Mouse (Mus musculus) embryonic facial prominence, embryonic 11.5 days (tissue): ENCODE data around the gene Cilp2. TPM values are rescaled to one million over a fixed set of nuclear protein-coding genes. Genes with fewer than 3 reads are reported as not detected.
A peak's percentile ranks its signal among the peaks of the same experiment; 100 is the strongest.

Source experiments
- ATAC-seq: fragments of 200-750 bp; cut with Nextera tagmentation; replicated peaks from 2 replicates; pipeline ENCODE4 v1.8.0; 2017; ENCODE audit warnings: low read depth; ENCODE audit not compliant: insufficient number of reproducible peaks, low FRiP score, low TSS enrichment
- DNase-seq: peaks from one replicate; pipeline ENCODE4 v3.0.0-alpha.2; 2015; ENCODE audit warnings: low spot score
- H3K27ac ChIP-seq: fragments of 300-500 bp; sonication (generic); replicated peaks from 2 replicates; pipeline ENCODE4 v1.5.1; 2014; ENCODE audit warnings: mild to moderate bottlenecking, low read depth, low read length, control low read depth
- H3K27me3 ChIP-seq: fragments of 300-500 bp; sonication (generic); 2 replicates; pipeline ENCODE4 v1.6.1; 2014; ENCODE audit warnings: mild to moderate bottlenecking, low read length, moderate library complexity, mixed read lengths; ENCODE audit not compliant: control insufficient read depth, insufficient read depth
- H3K36me3 ChIP-seq: fragments of 300-500 bp; sonication (generic); replicated peaks from 2 replicates; pipeline ENCODE4 v1.6.1; 2014; ENCODE audit warnings: low read depth, mild to moderate bottlenecking, low read length, moderate library complexity, mixed read lengths; ENCODE audit not compliant: control insufficient read depth, insufficient read depth
- H3K4me1 ChIP-seq: fragments of 300-500 bp; sonication (generic); 2 replicates; pipeline ENCODE4 v1.6.1; 2014; ENCODE audit warnings: low read length, mixed read lengths; ENCODE audit not compliant: control insufficient read depth, insufficient read depth
- H3K4me2 ChIP-seq: fragments of 300-500 bp; sonication (generic); 2 replicates; pipeline ENCODE4 v1.6.1; 2014; ENCODE audit warnings: low read depth, mild to moderate bottlenecking, control low read depth, low read length, moderate library complexity
- H3K4me3 ChIP-seq: fragments of 300-500 bp; sonication (generic); 2 replicates; pipeline ENCODE4 v1.5.1; 2014; ENCODE audit warnings: low read depth, low read length, control low read depth
- H3K9ac ChIP-seq: fragments of 300-500 bp; sonication (generic); replicated peaks from 2 replicates; pipeline ENCODE4 v1.6.1; 2014; ENCODE audit warnings: mild to moderate bottlenecking, control low read depth, low read length
- H3K9me3 ChIP-seq: fragments of 300-500 bp; sonication (generic); replicated peaks from 2 replicates; pipeline ENCODE4 v1.6.1; 2016; ENCODE audit warnings: mild to moderate bottlenecking, low read length, inconsistent platforms, mixed read lengths; ENCODE audit not compliant: control insufficient read depth
- WGBS: fragments of 180-500 bp; shearing (Covaris S2); extraction: QIAGEN DNeasy Blood & Tissue Kit; methylation state at CpG from one replicate; pipeline ENCODE4 v1.1.7; 2014; 5-methylcytosine and 5-hydroxymethylcytosine counted together
- polyA plus RNA-seq: library from polyadenylated mRNA; unstranded; fragments of >200 nt; fragmentation: Nextera tagmentation; extraction: Ambion mirVana; gene quantifications from 2 replicates; pipeline ENCODE4 v1.2.1, GENCODE M21; 2014

The Cilp2 gene
- polyA plus RNA-seq, 1 experiment from 2014 or later = 0.32 TPM

DNA sequence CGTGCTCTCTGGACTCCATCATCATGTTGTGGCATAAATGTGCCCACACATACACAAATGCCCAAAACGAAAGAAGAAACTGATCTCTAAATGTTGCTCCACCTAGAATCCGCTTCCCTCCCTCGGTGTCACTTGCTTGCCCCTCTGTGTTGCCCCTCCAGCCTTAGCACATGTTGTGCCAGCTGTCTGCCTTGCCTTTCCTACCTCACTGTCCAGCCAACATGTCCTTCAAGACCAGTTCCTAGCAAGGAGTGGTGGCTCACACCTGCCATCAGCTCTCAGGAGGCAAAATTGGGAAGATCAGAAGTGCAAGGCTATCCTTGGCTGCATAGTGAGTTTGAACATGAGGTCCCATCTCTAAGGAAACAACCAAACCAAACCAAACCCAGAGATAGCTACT, 10.1 kb downstream of the Cilp2 start:
- no peak for DNase-seq
- H3K27me3 ChIP-seq = peaks cover 33% of the 10 kb centered on the region
- no peak overlapping the region for H3K9ac ChIP-seq
- no peak overlapping the region for H3K4me2 ChIP-seq
- no peak overlapping the region for H3K27ac ChIP-seq
- H3K4me3 ChIP-seq = no peak overlapping the region
- no peaks in the 10 kb centered on the region for H3K9me3 ChIP-seq
- WGBS = 84% methylated on average over 4 of the region's 4 CpGs
- no peaks in the 10 kb centered on the region; the same call in 1 of the 2 replicates for H3K4me1 ChIP-seq
- ATAC-seq = no peak
- no peaks in the 10 kb centered on the region for H3K36me3 ChIP-seq

DNA sequence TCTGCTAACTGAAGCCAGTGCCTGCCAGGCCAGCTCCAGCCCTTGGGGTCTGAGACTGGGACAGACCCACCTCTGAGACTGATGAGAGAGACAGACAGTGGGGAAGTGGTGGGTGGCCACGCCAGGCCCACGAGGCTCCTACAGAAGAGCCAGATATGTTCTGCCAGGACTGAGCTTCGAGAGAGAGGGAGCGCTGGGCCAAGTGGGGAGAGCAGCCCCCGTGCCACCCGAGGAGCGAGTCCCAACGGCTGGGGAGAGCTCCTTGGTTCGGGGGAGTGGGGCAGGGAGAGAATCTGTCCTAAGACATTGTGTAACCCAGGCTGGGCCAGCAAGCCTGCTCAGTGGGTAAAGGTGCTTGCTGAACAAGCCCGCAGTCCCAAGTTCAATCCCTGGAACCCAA, 10.5 kb downstream of the Cilp2 start:
- DNase-seq = no peak
- H3K36me3 ChIP-seq = no peaks in the 10 kb centered on the region
- no peak overlapping the region for H3K27ac ChIP-seq
- ATAC-seq = no peak
- no peak overlapping the region for H3K4me2 ChIP-seq
- H3K9me3 ChIP-seq = no peaks in the 10 kb centered on the region
- H3K4me1 ChIP-seq = no peaks in the 10 kb centered on the region; the same call in 1 of the 2 replicates
- H3K4me3 ChIP-seq = no peak overlapping the region
- peaks cover 29% of the 10 kb centered on the region for H3K27me3 ChIP-seq
- WGBS = 73% methylated on average over 10 of the region's 10 CpGs
- H3K9ac ChIP-seq = no peak overlapping the region

- Histone ChIP-seq H3K27ac (no peak overlapping the region), H3K27me3 (peaks cover 20% of the 10 kb centered on the region), H3K4me1 (no peaks in the 10 kb centered on the region; the same call in 1 of the 2 replicates), H3K4me2 (no peak overlapping the region), H3K4me3 (no peak overlapping the region), H3K9ac (no peak overlapping the region), H3K9me3 (no peaks in the 10 kb centered on the region), H3K36me3 (no peaks in the 10 kb centered on the region)
- ATAC-seq = no peak
- no peak for DNase-seq
- whole genome bisulfite sequencing = 32% methylated on average over 10 of the region's 10 CpGs
Observed at GRCm38 (mm10) chr8:69876097-69876496, 11.4 kb downstream of the Cilp2 start.

GRCm38 (mm10) chr8:69874654-69875053, 12.8 kb downstream of the Cilp2 start:
- Histone ChIP-seq H3K36me3 (no peaks in the 10 kb centered on the region), H3K9ac (no peak overlapping the region), H3K9me3 (no peaks in the 10 kb centered on the region), H3K4me2 (no peak overlapping the region), H3K4me1 (no peaks in the 10 kb centered on the region), H3K27ac (no peak overlapping the region), H3K27me3 (peaks cover 6% of the 10 kb centered on the region), H3K4me3 (no peak overlapping the region)
- no peak for DNase-seq
- WGBS = 79% methylated on average over 13 of the region's 13 CpGs
- ATAC-seq = no peak

DNA sequence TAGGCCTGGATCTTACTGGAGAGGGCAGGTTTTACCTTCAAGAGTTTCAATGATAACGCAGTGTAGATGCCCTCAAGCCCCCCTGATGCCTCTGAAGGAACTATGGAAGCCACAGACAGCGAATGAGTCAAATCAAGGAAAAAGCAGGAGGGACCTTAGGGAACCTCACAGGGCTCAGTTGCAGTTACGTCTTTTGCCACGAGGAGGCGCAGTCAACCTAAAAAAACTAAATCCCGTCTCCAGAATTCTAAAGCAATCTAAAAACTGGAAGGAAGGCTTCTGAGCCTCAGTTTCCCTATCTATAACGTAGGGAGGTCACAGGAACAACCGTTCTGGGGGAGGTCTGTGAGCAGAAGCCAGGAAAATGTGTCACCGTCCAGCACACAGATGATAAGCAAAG, 13.3 kb downstream of the Cilp2 start:
- Histone ChIP-seq H3K36me3 (no peaks in the 10 kb centered on the region), H3K27ac (no peak overlapping the region), H3K9me3 (no peaks in the 10 kb centered on the region), H3K9ac (no peak overlapping the region), H3K4me2 (no peak overlapping the region), H3K4me3 (no peak overlapping the region), H3K27me3 (peaks cover 2% of the 10 kb centered on the region), H3K4me1 (no peaks in the 10 kb centered on the region)
- WGBS = 7% methylated on average over 9 of the region's 9 CpGs
- ATAC-seq (no peak), DNase-seq (peak; percentile 82)

GRCm38 (mm10) chr8:69870907-69871306, 16.6 kb downstream of the Cilp2 start:
- Histone ChIP-seq H3K36me3 (no peaks in the 10 kb centered on the region), H3K4me1 (no peaks in the 10 kb centered on the region), H3K27me3 (no peaks in the 10 kb centered on the region; the same call in none of the 2 replicates), H3K27ac (no peak overlapping the region), H3K4me2 (no peak overlapping the region), H3K4me3 (no peak overlapping the region), H3K9me3 (no peaks in the 10 kb centered on the region), H3K9ac (no peak overlapping the region)
- DNase-seq = no peak
- ATAC-seq = no peak
- WGBS = 85% methylated on average over 6 of the region's 6 CpGs

DNA sequence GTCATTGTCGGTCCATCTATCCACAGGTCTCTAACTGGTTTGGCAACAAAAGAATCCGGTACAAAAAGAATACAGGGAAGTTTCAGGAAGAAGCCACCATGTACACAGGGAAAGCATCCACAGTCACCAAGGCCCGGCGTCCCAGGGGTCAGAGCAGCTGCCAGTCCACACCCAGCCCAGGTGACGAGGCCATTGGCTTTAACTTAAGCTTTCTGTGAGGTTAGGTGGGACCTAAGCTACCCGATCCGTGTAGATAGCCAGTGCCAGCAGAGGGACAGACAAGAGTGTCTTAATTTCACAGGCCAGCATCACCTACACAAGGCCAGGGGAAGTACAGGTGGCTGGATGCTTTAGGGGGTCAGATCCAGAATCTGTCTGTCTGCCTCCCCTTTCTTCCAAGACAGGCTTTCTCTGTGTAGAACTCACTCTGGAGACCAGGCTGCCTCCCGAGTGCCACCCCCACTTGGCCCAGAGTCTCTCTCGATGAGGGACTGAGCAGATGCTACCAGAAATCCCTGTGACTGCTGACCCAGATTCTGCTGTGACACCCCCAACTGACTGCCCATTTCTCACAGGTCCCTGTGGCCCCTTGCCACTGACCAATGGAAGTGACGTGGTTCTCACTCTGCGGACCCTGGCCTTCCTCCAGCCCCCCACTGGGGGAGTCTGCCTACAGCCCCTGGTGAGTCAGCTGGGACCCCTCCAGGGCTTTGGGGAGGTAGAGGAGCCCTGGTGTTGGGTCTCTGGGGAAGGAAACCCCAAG, 17.3 kb downstream of the Cilp2 start:
- 84% methylated on average over 11 of the region's 11 CpGs for WGBS

GRCm38 (mm10) chr8:69867696-69868326, 19.7 kb downstream of the Cilp2 start:
- 58% methylated on average over 5 of the region's 5 CpGs for WGBS
- Histone ChIP-seq H3K9me3 (no peaks in the 10 kb centered on the region), H3K4me3 (no peak overlapping the region), H3K36me3 (no peaks in the 10 kb centered on the region), H3K4me2 (no peak overlapping the region), H3K9ac (no peak overlapping the region), H3K4me1 (no peaks in the 10 kb centered on the region), H3K27me3 (no peaks in the 10 kb centered on the region), H3K27ac (no peak overlapping the region)
- no peak for DNase-seq
- ATAC-seq = no peak

More for the DNA sequence above, 17.3 kb downstream of the Cilp2 start:
- no peak overlapping the region for H3K4me3 ChIP-seq
- H3K9ac ChIP-seq = no peak overlapping the region
- DNase-seq (no peak), ATAC-seq (no peak)
- no peak overlapping the region for H3K4me2 ChIP-seq
- no peaks in the 10 kb centered on the region for H3K9me3 ChIP-seq
- H3K4me1 ChIP-seq = no peaks in the 10 kb centered on the region
- H3K27me3 ChIP-seq = no peaks in the 10 kb centered on the region; the same call in none of the 2 replicates
- no peaks in the 10 kb centered on the region for H3K36me3 ChIP-seq
- no peak overlapping the region for H3K27ac ChIP-seq
